Mouse (Mus musculus) heart, adult 9 months (tissue): Measurements from ENCODE around the gene Mesp1.

ENCODE experiments used
- DNase-seq, 2 experiments: peaks; one replicate each; pipeline ENCODE4 v3.0.0; 2022; ENCODE audit warnings: low spot score in 2 of 2

Mesp1 gene

DNA sequence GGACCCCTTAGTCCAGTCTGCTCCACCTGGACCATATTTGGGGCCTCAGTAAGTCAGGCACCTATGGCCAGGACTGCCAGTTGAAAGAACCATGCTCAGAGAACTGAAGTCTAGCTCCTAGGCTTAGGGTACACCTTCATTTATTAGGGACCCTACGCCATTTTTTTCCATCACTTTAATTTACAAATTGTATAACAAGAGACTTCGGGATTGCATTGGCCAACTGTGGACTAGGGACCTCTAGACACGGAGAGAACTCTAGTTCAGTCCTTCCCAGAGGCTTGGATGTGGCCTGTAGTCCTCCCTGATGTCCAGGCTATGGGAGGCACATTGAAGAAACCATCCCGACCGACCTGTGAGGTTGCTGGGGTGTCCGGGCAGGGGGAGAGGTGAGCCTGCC, at the start of gene Mesp1:
Gene Mesp1 (minus strand): TSS at position 101 of the 400 bp plus-strand sequence.
- no peak for DNase-seq

DNA sequence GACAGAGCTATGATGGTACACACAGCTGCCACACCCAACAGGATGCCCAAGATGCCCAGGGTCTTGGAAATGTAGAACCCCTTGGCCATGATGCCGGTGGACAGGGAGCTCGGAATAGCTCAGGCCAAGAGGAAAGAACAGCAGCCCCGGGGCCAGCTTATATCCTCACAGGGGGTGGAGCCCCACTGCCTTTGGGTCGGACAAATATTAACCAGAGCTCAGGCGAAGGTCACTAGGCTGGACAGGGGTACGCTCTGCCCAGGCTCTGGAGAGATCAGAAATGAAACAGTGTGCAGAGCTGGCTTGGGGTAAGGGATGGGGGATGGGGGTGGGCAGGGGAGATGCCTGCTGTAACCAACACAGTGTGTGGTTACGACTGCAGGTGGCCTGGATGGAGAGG, 48.6 kb upstream of the Mesp1 start:
- no peak for DNase-seq

DNA sequence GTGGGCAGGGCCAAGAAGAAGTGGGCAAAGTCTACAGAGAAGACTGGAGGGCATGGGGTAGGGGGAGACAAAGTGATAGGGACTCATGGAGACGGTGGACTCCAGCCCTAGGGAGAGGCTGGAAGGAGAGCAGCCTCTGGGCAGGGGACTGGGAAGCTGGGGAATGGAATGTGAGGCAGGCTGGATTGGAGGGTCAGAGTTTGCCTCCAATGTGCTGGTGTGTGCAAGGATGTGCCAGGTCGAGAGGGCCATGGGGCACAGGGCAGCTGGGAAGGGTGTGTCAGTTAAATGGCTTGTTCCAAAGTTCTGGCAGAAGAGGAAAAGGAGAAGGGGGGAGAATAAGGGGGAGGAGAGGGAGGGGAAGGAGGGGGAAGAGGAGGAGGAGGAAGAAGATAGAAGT, 43.7 kb upstream of the Mesp1 start:
- no peak for DNase-seq

DNA sequence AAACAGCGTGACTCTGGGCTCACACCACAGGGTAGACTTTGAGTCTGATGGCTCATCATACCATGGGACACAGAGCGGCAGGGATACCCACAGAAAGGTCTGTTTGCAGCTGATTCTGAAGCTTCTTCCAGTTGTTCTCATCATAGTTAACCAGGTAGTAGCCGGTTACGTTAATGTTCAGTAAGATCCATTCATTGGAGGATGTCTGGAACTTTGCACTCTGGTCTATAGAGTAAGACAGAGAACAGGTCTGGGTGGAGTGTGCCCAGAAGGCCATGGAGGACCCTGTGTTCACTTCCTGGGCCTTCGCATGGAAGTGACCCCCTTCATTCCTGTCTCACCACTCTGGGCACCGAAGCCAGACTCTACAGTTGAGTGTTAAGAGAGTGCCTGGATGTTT, 41.6 kb upstream of the Mesp1 start:
- no peak for DNase-seq

DNA sequence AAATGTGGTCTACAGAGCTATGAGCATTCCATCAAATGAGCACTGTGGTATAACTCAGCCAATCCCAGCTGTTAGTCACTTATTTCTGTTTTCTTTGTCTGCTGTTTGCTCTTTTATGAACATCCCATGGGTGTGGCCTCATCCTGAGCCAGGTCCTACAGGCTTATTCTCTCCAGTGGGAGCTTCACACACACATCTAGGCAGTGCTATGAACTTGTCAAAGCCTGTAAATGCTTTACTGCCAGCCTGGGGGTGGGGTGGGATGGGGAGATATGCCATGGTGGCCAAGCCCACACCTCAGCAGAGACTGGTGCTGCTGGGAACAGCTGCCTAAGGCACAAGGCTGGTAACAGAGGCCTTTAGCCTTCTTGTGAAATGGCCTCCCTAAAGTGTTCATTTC, 39.4 kb upstream of the Mesp1 start:
- DNase-seq, result no peak

DNA sequence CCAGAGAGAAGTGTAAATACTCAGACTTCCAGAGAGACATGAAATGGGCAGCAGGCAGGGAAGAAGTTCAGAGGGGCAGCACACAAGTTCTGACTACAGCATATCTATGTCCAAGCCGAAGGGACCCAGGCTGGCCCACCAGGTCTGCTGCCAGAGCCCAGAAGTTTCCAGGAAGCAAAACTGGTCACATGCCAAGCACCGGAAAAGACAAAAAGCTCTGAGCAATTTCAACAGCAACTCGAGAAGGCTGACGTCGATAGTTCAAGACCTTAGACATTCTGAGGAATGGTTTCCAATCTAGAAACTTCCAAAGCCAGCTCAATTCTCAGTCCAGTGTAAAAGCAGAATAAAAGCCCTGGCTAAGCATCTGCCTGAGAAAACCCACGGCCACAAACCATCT, 38.0 kb upstream of the Mesp1 start:
- peak; percentile 44 to 63 for DNase-seq

DNA sequence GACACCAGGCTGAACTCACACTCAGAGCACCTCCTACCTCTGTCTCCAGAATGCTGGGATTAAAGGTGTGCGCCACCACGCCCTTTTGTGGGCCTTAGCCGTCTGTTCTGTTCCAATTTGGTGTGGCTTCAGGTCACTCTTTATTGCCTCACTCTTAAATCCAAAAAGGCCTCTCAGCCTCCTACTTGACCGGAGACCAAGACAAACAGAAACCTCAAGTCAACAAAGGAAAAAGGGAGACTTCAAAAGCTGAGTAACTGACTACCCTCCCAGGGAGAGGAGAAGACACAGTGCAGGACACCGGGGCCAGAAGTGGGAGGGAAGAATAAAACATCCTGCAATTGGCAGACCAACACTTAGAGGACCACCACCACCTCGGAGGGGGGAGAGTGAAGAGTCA, 37.6 kb upstream of the Mesp1 start:
- DNase-seq, result peak in 1 of 2 experiments; percentile 23

DNA sequence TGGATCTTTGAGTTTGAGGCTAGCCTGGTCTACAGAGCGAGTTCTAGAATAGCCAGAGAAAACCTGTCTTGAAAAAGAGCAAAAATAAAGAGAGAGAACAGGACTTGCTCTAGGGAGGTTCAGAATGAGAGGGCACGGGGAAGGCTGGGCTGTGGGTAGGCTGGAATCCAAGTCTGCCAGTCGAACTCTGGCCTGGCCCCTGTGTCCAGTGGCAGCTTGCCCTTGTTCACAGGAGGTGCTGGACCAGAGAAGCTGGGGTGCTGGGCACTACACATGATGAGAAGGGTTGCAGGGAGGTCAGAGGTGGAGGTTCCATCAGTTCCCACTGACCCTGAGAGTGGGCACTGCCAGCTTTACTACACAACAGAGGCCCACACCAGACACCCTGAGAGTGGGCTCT, 34.8 kb upstream of the Mesp1 start:
- DNase-seq, result no peak

DNA sequence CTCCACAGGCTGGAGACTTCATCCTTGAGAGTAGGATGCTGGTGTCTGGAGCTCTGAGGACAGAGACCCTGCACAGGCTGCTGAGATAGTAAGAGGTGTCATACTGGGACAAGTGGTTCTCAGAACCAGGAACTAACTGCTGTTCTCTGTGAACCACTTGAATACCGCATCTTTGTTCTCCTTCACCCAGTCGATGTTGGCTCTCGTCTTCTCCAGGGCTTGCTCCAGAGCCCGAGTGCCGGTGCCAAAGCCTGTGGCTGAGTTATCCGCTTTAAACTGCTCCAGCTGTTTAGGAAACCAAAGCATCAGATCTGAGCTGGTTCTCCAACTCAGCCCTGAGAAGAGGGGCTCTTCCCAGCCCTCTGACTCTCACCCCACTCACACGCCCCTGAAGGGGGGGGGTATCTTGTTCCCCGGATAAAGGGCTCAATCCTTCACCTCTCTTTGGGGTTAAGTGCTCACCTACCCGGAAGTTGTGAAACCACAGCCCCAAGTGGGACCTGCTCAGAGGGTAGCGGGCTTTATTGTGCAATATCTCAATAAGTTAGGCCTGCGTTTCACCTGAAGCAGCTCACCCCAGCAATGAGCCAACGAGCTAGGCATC, 28.6 kb upstream of the Mesp1 start:
- no peak for DNase-seq

DNA sequence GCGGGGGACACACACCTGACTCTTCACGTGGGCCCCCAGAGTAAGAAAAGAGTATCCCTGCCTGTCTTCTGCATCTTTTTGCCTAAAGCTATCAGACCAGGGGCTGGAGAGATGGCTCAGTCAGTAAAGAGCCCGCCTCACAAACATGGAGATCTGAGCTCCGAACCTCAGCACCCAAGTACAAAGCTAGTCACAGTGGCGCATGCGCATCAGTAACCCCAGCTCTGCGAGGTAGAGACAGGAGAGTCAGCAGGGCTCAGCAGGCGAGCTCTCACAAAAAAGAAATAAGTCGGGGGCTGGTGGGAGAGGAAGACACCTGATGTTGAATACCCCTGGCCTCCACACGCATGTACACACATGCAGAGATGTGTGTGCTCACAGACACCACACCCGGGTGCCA, 26.4 kb upstream of the Mesp1 start:
- DNase-seq, result no peak

DNA sequence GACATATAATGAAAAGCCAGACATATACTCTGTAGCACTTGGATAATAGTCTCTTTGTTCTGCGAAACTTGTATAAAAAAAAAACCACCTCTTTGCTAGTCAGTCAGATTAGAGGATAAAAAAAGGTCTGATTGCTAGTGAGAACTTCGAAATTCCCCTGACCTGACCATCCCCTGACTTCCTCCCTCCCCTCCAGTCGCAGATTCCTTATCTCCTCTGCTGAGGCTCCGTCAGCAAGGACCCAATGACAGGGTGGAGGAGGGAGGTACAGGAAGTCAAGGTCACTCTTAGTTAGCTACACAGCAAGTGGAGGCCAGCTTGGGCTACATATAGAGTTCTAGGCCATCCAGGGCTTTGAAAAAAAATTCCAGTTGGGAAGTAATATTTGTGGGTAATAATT, 25.9 kb upstream of the Mesp1 start:
- DNase-seq, result no peak

DNA sequence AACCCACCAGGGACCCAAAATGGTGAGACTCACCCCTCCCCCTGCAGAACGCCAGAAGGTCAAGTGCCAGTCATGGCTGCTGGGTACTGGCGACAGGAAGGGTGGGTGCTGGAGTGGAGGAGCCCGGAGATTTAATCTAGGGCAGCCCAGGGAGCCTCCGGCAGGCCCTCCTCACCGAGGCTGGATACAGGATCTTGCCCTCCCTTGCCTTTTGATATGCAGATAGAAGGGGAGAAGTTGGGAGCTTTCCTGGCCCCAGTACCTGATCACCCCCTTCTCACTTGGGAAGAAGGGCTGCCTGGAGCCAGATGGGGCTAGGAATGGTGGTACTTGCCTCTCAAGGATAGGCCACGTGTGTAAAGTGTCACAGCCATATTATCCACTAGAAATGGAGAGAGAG, 24.7 kb upstream of the Mesp1 start:
- no peak for DNase-seq

DNA sequence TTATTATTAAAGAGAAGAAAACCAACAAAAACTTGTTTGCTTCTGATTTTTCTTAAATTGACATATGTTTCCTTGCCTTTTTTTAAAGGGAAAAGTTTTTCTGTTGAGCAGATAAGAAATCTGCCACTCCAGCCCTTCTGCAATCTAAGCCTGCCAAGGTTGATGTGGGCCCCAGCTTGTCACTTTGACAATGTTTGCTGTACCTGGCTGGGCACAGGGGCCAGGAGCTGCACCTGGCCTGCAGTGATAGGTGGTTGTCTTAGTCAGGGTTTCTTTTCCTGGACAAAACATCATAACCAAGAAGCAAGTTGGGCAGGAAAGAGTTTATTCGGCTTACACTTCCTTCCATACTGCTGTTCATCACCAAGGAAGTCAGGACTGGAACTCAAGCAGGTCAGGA, 19.8 kb upstream of the Mesp1 start:
- DNase-seq, result no peak

DNA sequence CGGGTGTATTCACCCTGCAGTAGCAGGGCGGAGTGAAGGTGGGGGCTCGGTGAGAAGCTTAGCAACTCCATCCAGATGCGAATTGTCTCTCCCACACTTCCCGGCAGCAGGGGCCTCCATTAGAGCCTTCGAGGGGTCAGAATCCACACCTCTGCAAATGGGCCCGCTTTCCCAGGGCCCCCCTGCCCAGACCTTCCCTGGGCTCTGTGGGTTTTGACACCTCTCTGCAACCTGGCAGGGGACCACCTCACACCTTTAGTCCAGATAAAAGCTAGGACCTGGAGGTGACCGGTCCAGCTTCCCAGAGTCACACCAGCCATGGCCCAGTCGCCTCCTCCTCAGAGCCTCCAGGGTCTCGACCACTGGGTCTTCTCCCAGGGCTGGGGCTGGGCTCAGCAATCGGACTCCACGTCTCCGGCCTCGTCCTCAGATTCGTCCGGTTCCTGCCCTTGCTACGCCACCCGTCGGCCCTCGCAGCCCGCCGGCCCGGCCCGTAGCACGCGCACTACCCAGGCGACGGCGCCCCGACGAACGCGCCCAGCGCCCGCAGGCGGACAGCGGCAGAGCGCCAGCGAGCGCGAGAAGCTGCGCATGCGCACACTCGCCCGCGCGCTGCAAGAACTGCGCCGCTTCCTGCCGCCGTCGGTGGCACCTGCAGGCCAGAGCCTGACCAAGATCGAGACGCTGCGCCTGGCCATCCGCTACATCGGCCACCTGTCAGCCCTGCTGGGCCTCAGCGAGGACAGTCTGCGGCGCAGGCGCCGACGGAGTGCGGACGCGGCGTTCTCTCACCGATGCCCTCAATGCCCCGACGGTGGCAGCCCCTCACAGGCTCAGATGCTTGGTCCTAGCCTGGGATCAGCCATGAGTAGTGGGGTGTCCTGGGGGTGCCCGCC, 17.3 kb upstream of the Mesp1 start, which contains the start of gene Mesp2:
Gene Mesp2 (plus strand): TSS at position 117 of the 896 bp plus-strand sequence.
- DNase-seq, result peak; percentile 29 to 52

DNA sequence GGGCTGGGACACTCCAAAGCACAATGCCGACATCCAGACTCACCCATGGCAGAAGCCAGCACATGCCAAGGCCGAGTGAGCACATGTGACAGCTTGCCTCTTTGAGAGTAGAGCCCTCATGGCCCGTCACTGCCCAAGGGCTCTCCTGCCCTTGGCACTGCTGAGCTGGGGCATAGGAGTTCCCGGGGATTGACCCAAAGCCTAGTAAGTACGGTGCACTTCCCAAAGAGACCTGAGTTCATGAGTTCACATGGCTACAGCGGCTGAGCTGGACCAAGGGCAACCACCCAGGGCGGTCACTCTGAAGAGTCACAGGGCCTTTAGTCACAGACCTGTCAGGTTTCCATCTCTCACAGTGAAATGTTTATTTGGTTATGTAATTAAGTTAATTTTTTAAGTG, 15.0 kb upstream of the Mesp1 start:
- DNase-seq, result no peak

DNA sequence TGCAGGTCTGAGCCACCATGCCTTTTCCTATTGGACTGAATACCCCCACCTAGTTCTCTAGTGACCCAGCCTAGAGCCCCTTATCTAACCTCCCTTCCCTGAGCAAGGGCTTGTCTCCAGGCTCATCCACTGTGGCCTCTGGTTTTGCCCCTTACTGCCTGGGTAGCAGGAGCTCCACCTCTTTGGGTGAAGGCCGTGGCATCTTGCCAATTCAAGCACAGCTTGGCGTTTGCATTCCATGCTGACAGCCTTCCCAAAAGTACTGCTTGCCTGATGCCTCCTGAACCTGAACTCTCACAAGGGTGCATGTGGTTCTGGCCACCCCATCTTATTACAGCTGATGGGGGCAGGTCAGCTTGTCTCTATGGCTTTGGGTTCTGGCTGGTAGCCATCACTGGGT, 10.3 kb upstream of the Mesp1 start:
- DNase-seq, result no peak

DNA sequence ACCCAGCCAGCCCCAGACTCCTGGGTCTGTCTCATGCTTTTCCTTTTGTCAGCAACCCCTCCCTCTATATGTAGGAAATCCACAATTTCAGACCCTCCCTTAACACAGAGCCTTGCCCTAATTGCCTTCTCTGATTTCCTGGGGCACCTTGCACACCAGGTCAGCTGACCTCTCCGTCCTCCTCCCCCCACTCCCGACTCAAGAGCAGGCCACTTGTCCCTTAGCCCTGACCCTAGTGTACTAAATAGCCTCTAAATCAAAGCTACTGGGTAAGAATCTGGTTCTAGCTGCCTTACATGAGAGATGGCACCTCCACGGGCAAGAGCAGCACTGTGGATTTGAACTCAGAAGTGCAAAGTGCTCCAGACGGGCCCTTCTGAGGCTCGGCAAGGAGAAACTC, 8.4 kb upstream of the Mesp1 start:
- DNase-seq, result no peak

DNA sequence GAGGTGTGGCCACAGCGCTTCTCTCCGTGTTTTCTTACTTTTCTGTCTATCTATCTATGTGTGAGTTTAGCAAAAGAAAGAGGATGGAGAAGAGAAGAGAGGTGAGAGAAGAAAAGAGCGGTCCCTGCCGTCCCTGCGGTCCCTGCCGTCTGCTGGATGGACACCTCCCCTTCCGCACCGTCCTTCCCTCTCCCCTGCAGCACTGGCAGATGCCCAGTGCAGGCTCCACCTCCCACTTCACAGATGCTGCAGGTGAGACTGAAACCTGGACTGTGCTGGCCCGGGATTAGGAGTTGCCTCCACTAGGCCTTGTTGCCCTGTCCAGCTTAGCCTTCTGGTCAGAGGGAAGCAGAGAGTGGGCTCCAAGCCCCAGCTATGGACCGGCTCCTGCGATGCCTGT, 7.8 kb upstream of the Mesp1 start:
- DNase-seq, result no peak

DNA sequence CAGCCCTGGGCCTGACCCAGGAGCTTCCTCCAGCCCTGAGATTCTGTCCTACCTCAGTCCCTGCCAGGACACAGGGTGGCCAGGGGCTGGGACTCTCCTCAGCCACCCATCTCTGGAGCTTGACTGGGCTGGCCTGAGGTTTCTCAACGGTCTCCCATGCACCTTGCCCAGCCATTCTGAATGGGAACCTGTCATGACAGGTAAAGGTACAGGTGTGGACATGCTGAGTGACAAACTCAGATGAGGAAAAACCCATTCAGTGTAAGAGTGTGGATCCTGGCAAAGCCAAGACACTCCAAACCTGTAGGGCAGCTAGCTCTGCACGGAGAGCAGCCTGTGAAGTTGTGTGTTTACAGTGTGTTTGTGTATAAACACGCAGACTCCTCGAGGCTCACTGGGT, 6.7 kb upstream of the Mesp1 start:
- DNase-seq, result no peak

DNA sequence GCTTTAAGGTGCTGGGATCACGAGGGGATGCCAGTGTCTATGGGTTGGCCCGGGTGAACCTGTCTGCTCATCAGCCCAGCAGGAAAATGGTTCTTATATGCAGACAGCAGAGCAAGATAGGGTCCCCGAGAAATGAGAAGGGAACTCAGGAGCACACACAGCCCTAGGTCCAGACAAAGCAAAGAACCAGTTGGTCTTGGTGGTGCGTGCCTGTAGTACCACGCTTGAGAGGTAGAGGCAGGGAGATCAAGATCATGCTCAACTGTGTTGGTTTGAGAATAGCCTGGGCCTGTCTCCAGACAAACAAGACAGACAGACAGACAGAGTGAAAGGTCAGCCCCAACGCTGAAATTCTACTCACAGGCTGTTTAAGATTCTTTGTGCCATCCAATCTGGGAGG, 5.9 kb upstream of the Mesp1 start:
- no peak for DNase-seq

DNA sequence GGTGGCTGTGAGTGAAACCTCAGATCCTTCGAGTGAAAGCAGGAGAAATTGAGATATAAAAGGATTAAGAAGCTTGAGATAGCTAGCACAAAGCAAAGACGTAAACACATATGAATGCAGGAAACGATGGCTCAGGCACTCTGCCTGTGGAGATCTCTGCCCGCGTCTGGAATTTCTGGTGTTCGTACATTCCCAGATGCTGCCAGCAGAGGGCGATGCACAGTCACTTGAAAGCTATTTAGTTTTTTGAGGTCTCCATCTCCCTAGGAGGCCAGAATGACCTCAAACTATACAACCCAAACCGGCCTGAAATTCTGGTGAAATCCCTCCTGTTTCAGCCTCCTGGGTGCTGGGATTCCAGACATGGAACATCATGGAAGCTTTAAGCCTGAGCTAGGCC, 5.5 kb upstream of the Mesp1 start:
- DNase-seq, result peak; percentile 26 to 78

DNA sequence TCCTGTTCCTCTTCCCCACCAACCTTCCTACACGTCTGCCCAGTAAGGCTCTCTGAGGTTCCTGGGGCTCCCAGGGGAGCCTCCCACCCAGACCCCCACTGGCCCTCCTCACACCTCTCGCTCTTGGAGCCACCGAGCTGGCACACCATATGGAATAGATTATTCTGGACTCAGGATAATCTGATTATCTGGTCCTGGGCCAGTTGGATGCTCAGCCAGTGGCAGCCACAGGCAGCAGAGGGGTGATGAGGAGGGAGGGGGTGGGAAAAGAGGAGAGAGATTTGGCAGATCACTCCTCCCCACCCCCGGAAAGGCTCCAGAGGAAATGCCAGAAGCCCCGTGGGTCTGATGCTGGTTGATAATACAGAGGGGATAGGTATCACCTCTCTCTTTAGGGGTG, 5.0 kb upstream of the Mesp1 start:
- no peak for DNase-seq

DNA sequence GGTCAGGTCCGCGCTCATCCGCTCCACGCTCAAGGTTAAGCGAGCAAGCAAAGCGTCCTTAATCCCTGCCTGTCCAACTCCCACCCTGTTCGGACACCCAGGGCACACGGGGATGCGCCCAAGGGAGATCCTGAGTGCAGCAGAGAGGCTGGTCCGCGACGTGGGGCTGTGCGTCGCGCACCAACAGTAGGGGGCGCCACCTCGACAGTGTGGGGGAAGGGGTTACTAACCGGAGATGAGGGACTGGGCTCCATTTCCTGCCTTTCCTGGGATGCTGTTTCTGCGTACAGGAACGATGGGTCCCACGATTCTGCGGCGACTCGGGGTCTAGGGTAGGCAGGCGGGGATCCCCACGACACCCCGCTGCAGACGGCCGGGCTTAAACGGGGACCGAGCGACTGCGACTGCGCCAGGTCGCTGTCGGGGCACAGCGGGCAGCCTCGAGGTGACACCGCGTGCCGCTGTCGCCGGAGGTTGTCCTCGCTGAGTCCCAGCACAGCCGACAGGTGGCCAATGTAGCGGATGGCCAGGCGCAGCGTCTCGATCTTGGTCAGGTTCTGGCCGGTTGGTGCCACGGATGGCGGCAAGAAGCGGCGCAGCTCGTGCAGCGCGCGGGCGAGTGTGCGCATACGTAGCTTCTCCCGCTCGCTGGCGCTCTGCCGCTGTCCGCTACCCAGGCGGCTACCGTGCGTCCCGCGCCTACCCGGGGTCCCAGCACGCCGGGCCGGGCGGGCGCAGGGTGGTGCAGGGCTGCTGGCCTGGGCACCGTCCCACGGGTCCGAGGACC, 760 bp downstream of the Mesp1 start:
- no peak for DNase-seq
